Mouse (Mus musculus): ENCODE data around the gene Ptprn2. TPM values are rescaled to one million over a fixed set of nuclear protein-coding genes. Genes with fewer than 3 reads are reported as not detected.

Gene Ptprn2
- total RNA-seq, 2 experiments from 2014 or later = 0.31 to 0.45 TPM

GRCm38 (mm10) chr12:116646771-116647170, 161.3 kb downstream of the Ptprn2 start:
- no peak for DNase-seq

DNA sequence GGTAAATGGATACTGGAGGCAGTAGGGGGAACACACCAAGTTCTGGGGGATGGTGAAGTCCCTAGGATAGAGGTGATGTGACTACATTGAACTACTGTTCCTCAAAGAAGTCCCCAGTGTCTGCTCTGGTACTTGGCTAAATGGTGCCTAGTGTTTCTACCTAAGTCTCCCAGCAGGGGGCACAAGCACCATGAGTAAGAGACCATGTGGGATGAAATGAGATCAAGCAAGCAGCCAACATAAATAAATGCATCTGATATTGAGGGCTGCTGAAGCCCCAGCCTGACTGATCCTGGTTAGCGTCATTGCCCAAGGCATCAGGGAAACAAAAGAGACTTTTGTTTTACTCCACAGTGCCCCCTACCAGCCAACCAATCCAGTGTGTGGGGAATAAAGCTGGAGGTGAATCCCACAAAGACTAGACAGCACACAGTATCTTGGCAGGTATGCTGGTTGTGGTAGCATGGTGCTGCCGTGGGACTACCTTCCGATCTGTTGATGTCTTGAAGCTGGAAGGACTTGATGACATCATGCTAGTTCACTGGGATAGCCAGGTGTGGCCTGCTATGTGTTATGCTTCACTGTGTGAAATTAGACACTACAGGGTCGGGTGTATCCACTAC, 163.2 kb downstream of the Ptprn2 start:
- no peak for DNase-seq

GRCm38 (mm10) chr12:116653684-116654083, 168.2 kb downstream of the Ptprn2 start:
- no peak for DNase-seq

GRCm38 (mm10) chr12:116660076-116660475, 174.6 kb downstream of the Ptprn2 start:
- DNase-seq = no peak

DNA sequence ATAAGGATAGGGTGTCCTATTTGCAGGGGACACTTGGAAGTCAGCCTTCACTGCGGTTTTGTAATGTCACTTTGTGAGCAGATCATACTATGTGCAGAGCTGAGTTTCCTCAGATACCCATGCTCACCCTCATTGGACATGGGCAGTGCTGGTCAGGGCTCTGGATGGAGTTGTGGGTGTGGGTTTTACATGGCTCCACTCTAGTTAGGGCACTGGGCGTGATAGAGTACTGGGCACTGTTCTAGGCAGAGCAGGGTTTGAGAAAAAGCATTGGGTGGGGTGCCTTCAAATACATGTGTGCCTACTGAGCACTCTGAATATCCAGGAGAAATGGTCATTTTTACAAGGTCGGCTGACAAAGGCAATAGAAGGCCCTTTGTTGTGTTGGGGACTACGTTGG, 175.5 kb downstream of the Ptprn2 start:
- DNase-seq = no peak

DNA sequence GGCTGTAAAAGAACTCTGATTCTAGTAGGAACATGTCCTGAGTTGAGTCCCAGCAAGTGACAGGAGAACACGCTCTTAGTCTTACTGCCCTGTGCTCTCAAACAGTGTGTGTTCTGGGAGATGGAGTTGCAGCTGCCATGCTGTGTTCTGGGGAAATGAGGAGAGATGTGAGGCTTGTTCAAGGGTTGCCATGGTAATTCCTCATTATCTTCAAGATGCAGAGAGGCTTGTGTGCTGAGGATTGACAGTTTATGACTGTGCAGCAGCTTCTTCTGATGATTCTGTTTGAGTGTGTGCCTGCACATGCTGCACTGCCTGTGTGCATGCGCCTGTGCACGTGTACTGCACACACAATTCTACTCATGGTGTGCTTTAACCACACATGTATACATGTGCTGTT, 192.2 kb downstream of the Ptprn2 start:
- DNase-seq = no peak

GRCm38 (mm10) chr12:116689832-116690231, 204.3 kb downstream of the Ptprn2 start:
- no peak for DNase-seq

DNA sequence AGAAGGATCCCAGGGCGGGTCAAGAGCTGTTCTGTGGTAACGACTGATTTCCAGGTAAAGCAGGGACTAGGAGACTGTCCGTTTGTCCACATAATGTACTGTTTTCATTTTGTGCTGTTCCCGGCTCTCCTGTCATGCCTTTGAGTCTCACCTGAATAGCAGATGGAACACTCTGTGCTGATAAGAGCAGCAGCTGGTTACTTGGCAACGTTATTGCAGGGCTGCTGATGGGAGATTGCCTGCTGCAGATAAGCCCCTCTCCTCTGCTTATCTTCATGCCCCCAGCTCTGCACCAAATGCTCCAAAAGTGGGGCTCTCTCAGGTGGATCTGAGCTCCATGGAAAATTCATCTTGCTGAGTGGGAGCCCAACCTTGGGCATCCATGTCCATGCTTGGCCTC, 224.0 kb downstream of the Ptprn2 start:
- no peak for DNase-seq

- DNase-seq = no peak
Measured at GRCm38 (mm10) chr12:116710716-116711115, 225.2 kb downstream of the Ptprn2 start.

- DNase-seq = no peak
Measured at GRCm38 (mm10) chr12:116711133-116711532, 225.6 kb downstream of the Ptprn2 start.

GRCm38 (mm10) chr12:116713096-116713495, 227.6 kb downstream of the Ptprn2 start:
- no peak for DNase-seq

GRCm38 (mm10) chr12:116721062-116721461, 235.5 kb downstream of the Ptprn2 start:
- no peak for DNase-seq

GRCm38 (mm10) chr12:116740141-116740540, 254.6 kb downstream of the Ptprn2 start:
- DNase-seq = no peak

DNA sequence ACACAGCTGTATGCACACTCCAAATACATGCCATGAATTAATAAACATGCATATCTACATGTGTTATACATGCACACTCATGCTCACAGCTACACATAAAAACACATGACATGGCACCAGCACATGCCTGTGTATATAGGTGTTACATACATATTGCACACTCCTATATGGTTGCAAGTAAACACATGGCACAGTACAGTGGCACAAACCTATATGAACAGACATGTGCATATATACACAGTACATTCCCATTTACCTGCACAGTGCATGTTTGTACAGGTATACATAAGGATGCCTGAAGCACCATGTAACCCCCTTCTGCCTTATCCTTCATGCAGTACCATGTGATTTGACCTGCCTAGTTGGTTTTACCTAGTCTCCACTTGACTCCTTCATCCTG, 255.8 kb downstream of the Ptprn2 start:
- no peak for DNase-seq

- no peak for DNase-seq
Measured at GRCm38 (mm10) chr12:116746401-116746800, 260.9 kb downstream of the Ptprn2 start.

- DNase-seq = no peak
Measured at GRCm38 (mm10) chr12:116752784-116753183, 267.3 kb downstream of the Ptprn2 start.

DNA sequence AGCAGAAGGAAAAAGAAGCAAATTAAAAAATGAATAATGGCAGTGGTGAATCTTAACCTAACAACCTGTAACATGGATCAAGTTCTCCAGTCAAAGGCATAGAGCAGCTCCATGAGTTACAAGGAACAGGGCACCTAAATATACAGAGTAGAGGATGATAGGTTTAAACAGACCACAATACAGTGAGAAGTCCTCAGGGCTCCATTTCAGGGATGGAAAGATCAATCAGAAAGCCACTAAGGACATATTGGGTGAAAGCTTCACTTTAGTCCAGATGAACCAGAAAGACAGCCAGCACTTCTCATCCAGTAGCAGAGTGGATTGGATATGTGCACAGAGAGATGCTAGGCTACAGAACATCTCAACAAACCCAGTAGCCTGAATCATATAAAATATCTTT, 278.4 kb downstream of the Ptprn2 start:
- no peak for DNase-seq

- no peak for DNase-seq
Measured at GRCm38 (mm10) chr12:116770911-116771310, 285.4 kb downstream of the Ptprn2 start.

DNA sequence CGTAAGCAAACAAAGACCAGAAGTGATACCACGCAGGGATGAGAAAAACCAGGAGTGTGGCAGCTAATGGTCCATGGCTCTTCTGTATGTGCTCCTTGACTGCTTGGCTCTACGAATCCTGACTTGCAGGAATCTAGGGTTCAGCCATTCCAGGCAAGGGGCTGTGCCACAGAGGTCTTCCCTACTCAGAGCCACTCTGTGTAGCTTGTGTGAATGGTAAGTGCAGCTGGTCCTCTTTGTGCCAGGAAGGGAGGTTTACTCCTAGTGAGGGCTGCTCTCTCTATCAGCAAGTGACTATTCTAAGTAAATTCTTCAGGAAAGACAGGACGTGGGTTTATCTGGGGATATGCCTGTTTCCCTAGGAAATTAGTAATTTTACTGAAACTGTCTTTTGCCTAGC, 286.0 kb downstream of the Ptprn2 start:
- DNase-seq = no peak

GRCm38 (mm10) chr12:116772081-116772566, 286.6 kb downstream of the Ptprn2 start:
- DNase-seq = no peak

DNA sequence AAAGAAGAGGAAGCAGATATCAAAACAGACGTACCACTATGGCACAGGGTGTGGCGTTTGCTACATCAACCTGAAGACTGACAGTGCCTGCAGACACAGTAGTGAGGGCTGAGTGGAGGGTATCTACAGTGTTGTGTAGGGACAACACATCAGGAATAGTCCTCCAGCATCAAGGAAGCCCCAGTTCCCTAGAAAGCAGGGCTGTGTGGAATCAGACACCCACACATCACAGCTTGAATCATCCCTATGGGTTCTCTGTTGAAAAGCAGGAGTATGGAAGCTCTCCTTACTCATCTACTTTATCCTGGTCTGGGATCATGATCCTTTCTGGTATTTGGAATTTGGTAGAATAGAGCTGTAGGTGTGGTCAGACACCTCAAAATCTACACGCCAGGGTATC, 287.8 kb downstream of the Ptprn2 start:
- no peak for DNase-seq

DNA sequence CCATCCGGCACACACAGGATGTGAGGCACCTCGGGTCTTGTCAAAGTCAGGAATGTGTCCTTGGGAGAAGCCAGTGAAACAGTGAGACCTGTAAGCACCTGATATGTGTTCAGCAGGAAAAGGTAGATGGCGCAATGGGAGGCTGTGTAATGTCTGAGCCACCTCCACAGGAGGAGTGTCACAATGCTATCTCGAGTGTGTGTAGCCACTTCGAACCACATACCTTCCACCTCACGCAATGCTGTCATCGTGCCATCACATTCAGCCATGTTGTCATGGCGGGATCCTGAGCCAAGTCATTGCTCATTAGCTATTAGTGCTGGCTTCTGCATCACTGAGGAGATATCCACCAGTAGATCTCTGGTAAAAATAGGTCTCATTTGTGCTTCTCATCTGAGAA, 290.9 kb downstream of the Ptprn2 start:
- DNase-seq = no peak

GRCm38 (mm10) chr12:116778095-116779090, 292.9 kb downstream of the Ptprn2 start:
- DNase-seq = no peak

Data from gastrocnemius, postnatal 10 days (tissue).